Mouse (Mus musculus) granulocyte monocyte progenitor cell, adult 5-6 weeks (primary cell): ENCODE results near the gene Gm21294. TPM values are rescaled to one million over a fixed set of nuclear protein-coding genes. Genes with fewer than 3 reads are reported as not detected.
"Not testable (repeated sequence)": the region's sequence is repeated elsewhere in the genome, so short reads cannot be mapped to it uniquely, and the experiment has no call there.

Source experiments
- ATAC-seq: replicated peaks from 2 replicates; pipeline ENCODE4 v1.8.0; 2016; ENCODE audit warnings: mild to moderate bottlenecking, moderate TSS enrichment, inconsistent platforms; ENCODE audit not compliant: poor library complexity, severe bottlenecking
- total RNA-seq, 2 experiments: library from RNA; stranded (forward) in 1 of 2; stranded (reverse) in 1 of 2; fragments of 200-712, 200-1000 nt in 1 of 2; fragments of >200 nt in 1 of 2; fragmentation: Nextera tagmentation in 1 of 2; gene quantifications; 2 replicates each; pipeline ENCODE4 v1.2.3; 2014 to 2017

Gm21294 gene
- total RNA-seq (2014; fragmentation: Nextera tagmentation) (not detected in 2 replicates), total RNA-seq (2017) (not detected in 2 replicates)

- ATAC-seq = not testable (repeated sequence)
These were observed at the start of gene Gm21294 for GRCm38 (mm10) chrY:89052506-89052905. TSS of gene Gm21294 (plus strand) at chrY:89052806.

DNA sequence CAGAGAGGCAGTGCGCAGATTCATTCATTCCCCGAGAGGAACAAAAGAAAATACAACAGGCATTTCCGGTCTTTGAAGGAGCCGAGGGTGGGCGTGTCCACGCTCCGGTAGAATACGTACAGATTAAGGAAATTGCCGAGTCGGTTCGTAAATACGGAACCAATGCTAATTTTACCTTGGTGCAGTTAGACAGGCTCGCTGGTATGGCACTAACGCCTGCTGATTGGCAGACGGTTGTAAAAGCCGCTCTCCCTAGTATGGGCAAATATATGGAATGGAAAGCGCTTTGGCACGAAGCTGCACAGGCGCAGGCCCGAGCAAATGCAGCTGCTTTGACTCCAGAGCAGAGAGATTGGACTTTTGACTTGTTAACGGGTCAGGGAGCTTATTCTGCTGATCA is 73.6 kb downstream of the Gm21294 start:
- not testable (repeated sequence) for ATAC-seq
